Mouse (Mus musculus): ENCODE results near the gene Atp5h.

- TF ChIP-seq POLR2A (IDR thresholded peaks at IDR 0.05; ENCODE audit: borderline replicate concordance, control insufficient read depth, low read depth, low read length) (no peak), CTCF (IDR thresholded peaks at IDR 0.05; ENCODE audit: control insufficient read depth, insufficient read depth, low read length) (no peak)
These were observed 43.0 kb downstream of the Atp5h start for GRCm38 (mm10) chr11:115376722-115377121.

Measured in bone marrow, adult 2 months (tissue).